Mouse (Mus musculus) forebrain, embryonic 14.5 days (tissue): ENCODE data around the gene Tfcp2. TPM values are rescaled to one million over a fixed set of nuclear protein-coding genes. Genes with fewer than 3 reads are reported as not detected.

Source experiments
- ATAC-seq: fragments of 200-750 bp; cut with Nextera tagmentation; 2 replicates; pipeline ENCODE4 v1.8.0; 2017; ENCODE audit warnings: mild to moderate bottlenecking, moderate library complexity
- DNase-seq: peaks from one replicate; pipeline ENCODE4 v3.0.0-alpha.2; 2015; ENCODE audit warnings: low spot score
- H3K27ac ChIP-seq: fragments of 300-500 bp; sonication (generic); 2 replicates; pipeline ENCODE4 v1.5.1; 2014; ENCODE audit warnings: low read depth, mild to moderate bottlenecking, control low read depth, low read length, moderate library complexity
- H3K27me3 ChIP-seq: fragments of 300-500 bp; sonication (generic); replicated peaks from 2 replicates; pipeline ENCODE4 v1.6.1; 2014; ENCODE audit warnings: low read length, control low read depth, mixed read lengths; ENCODE audit not compliant: control insufficient read depth, insufficient read depth
- H3K36me3 ChIP-seq: fragments of 300-500 bp; sonication (generic); 2 replicates; pipeline ENCODE4 v1.6.1; 2014; ENCODE audit warnings: low read length, control low read depth; ENCODE audit not compliant: control insufficient read depth, insufficient read depth
- H3K4me1 ChIP-seq: fragments of 300-500 bp; sonication (generic); 2 replicates; pipeline ENCODE4 v1.6.1; 2014; ENCODE audit warnings: antibody characterized with exemption, low read length, control low read depth; ENCODE audit not compliant: control insufficient read depth, insufficient read depth
- H3K4me2 ChIP-seq: fragments of 300-500 bp; sonication (generic); 2 replicates; pipeline ENCODE4 v1.6.1; 2014; ENCODE audit warnings: mild to moderate bottlenecking, control low read depth, low read length
- H3K4me3 ChIP-seq: fragments of 300-500 bp; sonication (generic); 2 replicates; pipeline ENCODE4 v1.5.1; 2014; ENCODE audit warnings: low read depth, low read length, control low read depth
- H3K9ac ChIP-seq: fragments of 300-500 bp; sonication (generic); 2 replicates; pipeline ENCODE4 v1.6.1; 2014; ENCODE audit warnings: mild to moderate bottlenecking, low read length, control low read depth, moderate library complexity
- H3K9me3 ChIP-seq: fragments of 300-500 bp; sonication (generic); replicated peaks from 2 replicates; pipeline ENCODE4 v1.6.1; 2016; ENCODE audit warnings: low read length, control low read depth, mixed read lengths; ENCODE audit not compliant: control insufficient read depth
- WGBS: fragments of 180-500 bp; shearing (Covaris S2); extraction: QIAGEN DNeasy Blood & Tissue Kit; methylation state at CpG from one replicate; pipeline ENCODE4 v1.1.7; 2014; 5-methylcytosine and 5-hydroxymethylcytosine counted together
- polyA plus RNA-seq: library from polyadenylated mRNA; unstranded; fragments of >200 nt; fragmentation: Nextera tagmentation; extraction: Ambion mirVana; gene quantifications from 2 replicates; pipeline ENCODE4 v1.2.1, GENCODE M21; 2014

Gene Tfcp2
- polyA plus RNA-seq, result 22.1 and 23.6 TPM in 2 replicates

GRCm38 (mm10) chr15:100551326-100552307 lies at the start of gene Tfcp2:
Tfcp2 (minus strand) TSS chr15:100552008.
- Histone ChIP-seq H3K9me3 (no peaks in the 10 kb centered on the region), H3K36me3 (peaks cover 6% of the 10 kb centered on the region; the same call in 1 of the 2 replicates)
- under 1% methylated on average over 84 of the region's 84 CpGs for WGBS

GRCm38 (mm10) chr15:100600696-100601272 lies 49.0 kb upstream of the Tfcp2 start:
- no peak overlapping the region for H3K27ac ChIP-seq
- 0 out of 2 replicates have a peak, but pooled peaks cover 3% of the 10 kb centered on the region for H3K27me3 ChIP-seq
- H3K36me3 ChIP-seq, result no peaks in the 10 kb centered on the region
- peaks cover 10% of the 10 kb centered on the region for H3K4me1 ChIP-seq
- peak overlapping the region; percentile 81; the same call in 1 of the 2 replicates for H3K4me3 ChIP-seq
- peak overlapping the region; percentile 79 for H3K4me2 ChIP-seq
- H3K9me3 ChIP-seq, result no peaks in the 10 kb centered on the region
- ATAC-seq (no peak), DNase-seq (no peak)
- 0 out of 2 replicates have a peak overlapping the region, but pooled peaks have one; percentile 95 for H3K9ac ChIP-seq
- WGBS, result 27% methylated on average over 21 of the region's 21 CpGs

More at GRCm38 (mm10) chr15:100551326-100552307, at the start of gene Tfcp2:
- peak within 1 kb of the TSS; percentile 91 for H3K4me2 ChIP-seq
- peak within 1 kb of the TSS; percentile 91 for H3K9ac ChIP-seq
- H3K4me1 ChIP-seq, result peaks cover 12% of the 10 kb centered on the region
- DNase-seq (peak; percentile 99), ATAC-seq (peak; percentile 100)
- H3K4me3 ChIP-seq, result peak within 1 kb of the TSS; percentile 85
- H3K27ac ChIP-seq, result peak within 1 kb of the TSS; percentile 88
- H3K27me3 ChIP-seq, result no peaks in the 10 kb centered on the region

GRCm38 (mm10) chr15:100600047-100600695 lies 48.4 kb upstream of the Tfcp2 start:
- peak overlapping the region; percentile 81 for H3K4me3 ChIP-seq
- peaks cover 10% of the 10 kb centered on the region for H3K4me1 ChIP-seq
- peak overlapping the region; percentile 95 for H3K9ac ChIP-seq
- peak; percentile 94 for DNase-seq
- peak overlapping the region; percentile 79 for H3K4me2 ChIP-seq
- 2% methylated on average over 27 of the region's 35 CpGs for WGBS
- no peaks in the 10 kb centered on the region for H3K36me3 ChIP-seq
- ATAC-seq, result peak; percentile 77
- no peaks in the 10 kb centered on the region for H3K9me3 ChIP-seq
- H3K27me3 ChIP-seq, result 0 out of 2 replicates have a peak, but pooled peaks cover 3% of the 10 kb centered on the region
- peak overlapping the region; percentile 80 for H3K27ac ChIP-seq

GRCm38 (mm10) chr15:100599276-100600046 lies 47.7 kb upstream of the Tfcp2 start, which contains the start of gene Pou6f1:
Pou6f1 (minus strand) TSS chr15:100599984.
- no peaks in the 10 kb centered on the region for H3K9me3 ChIP-seq
- DNase-seq (peak; percentile 43), ATAC-seq (peak; percentile 51)
- WGBS, result under 1% methylated on average over 71 of the region's 76 CpGs
- H3K4me3 ChIP-seq, result peak within 1 kb of the TSS; percentile 81
- peak within 1 kb of the TSS; percentile 95 for H3K9ac ChIP-seq
- H3K27me3 ChIP-seq, result 0 out of 2 replicates have a peak, but pooled peaks cover 3% of the 10 kb centered on the region
- H3K4me2 ChIP-seq, result peak within 1 kb of the TSS; percentile 79
- H3K4me1 ChIP-seq, result peaks cover 5% of the 10 kb centered on the region
- H3K27ac ChIP-seq, result peak within 1 kb of the TSS; percentile 80
- H3K36me3 ChIP-seq, result no peaks in the 10 kb centered on the region

GRCm38 (mm10) chr15:100598883-100599275 lies 47.1 kb upstream of the Tfcp2 start:
- Histone ChIP-seq H3K4me3 (peak overlapping the region; percentile 81), H3K27ac (peak overlapping the region; percentile 80), H3K27me3 (0 out of 2 replicates have a peak, but pooled peaks cover 3% of the 10 kb centered on the region), H3K9ac (peak overlapping the region; percentile 95), H3K36me3 (no peaks in the 10 kb centered on the region), H3K9me3 (no peaks in the 10 kb centered on the region), H3K4me1 (peaks cover 5% of the 10 kb centered on the region), H3K4me2 (peak overlapping the region; percentile 79)
- WGBS, result under 1% methylated on average over 12 of the region's 12 CpGs
- ATAC-seq (peak; percentile 45; the same call in 1 of the 2 replicates), DNase-seq (peak; percentile 77)

- Histone ChIP-seq H3K9ac (peak overlapping the region; percentile 95), H3K4me2 (peak overlapping the region; percentile 79), H3K36me3 (no peaks in the 10 kb centered on the region), H3K9me3 (no peaks in the 10 kb centered on the region), H3K4me3 (peak overlapping the region; percentile 81), H3K27ac (peak overlapping the region; percentile 80; the same call in 1 of the 2 replicates), H3K4me1 (peaks cover 5% of the 10 kb centered on the region), H3K27me3 (0 out of 2 replicates have a peak, but pooled peaks cover 3% of the 10 kb centered on the region)
- ATAC-seq (no peak), DNase-seq (no peak)
- 29% methylated on average over 9 of the region's 9 CpGs for WGBS
Observed at GRCm38 (mm10) chr15:100598287-100598882, 46.6 kb upstream of the Tfcp2 start.

- WGBS, result 87% methylated on average over 6 of the region's 6 CpGs
- no peak for ATAC-seq
Observed at GRCm38 (mm10) chr15:100592817-100593216, 41.0 kb upstream of the Tfcp2 start.

More at GRCm38 (mm10) chr15:100592817-100593216, 41.0 kb upstream of the Tfcp2 start:
- peaks cover 27% of the 10 kb centered on the region for H3K36me3 ChIP-seq
- no peak overlapping the region for H3K9ac ChIP-seq
- H3K27ac ChIP-seq, result no peak overlapping the region
- H3K4me3 ChIP-seq, result no peak overlapping the region
- H3K9me3 ChIP-seq, result no peaks in the 10 kb centered on the region
- no peaks in the 10 kb centered on the region for H3K27me3 ChIP-seq
- DNase-seq, result no peak
- no peak overlapping the region for H3K4me2 ChIP-seq
- H3K4me1 ChIP-seq, result no peaks in the 10 kb centered on the region
